Mouse (Mus musculus) cerebellum, postnatal 14 days (tissue): Measurements from ENCODE around the gene Slc22a20.

Experiments
- DNase-seq, 2 experiments: peaks; one replicate each; pipeline ENCODE4 v3.0.0; 2021; ENCODE audit warnings: mixed read lengths in 2 of 2

Gene Slc22a20

DNA sequence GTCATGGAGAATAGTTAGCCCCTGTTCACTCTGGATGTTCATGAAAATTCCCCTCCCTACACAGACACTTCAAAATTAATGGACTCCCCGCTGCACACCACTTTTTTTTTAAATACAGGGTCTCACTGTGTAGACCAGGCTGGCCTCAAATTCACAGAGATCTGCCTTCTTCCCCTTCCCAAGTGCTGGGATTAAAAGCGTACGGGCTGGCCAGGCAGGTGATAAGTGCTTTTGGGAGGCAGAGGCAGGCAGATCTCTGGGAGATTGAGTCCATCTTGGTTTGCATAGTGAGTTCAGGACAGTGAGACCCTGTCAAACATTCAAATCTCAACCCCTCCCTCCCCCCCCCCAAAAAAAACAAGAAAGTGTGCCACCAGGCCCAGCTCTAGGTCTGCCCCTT is 63.0 kb downstream of the Slc22a20 start:
- DNase-seq: no peak

DNA sequence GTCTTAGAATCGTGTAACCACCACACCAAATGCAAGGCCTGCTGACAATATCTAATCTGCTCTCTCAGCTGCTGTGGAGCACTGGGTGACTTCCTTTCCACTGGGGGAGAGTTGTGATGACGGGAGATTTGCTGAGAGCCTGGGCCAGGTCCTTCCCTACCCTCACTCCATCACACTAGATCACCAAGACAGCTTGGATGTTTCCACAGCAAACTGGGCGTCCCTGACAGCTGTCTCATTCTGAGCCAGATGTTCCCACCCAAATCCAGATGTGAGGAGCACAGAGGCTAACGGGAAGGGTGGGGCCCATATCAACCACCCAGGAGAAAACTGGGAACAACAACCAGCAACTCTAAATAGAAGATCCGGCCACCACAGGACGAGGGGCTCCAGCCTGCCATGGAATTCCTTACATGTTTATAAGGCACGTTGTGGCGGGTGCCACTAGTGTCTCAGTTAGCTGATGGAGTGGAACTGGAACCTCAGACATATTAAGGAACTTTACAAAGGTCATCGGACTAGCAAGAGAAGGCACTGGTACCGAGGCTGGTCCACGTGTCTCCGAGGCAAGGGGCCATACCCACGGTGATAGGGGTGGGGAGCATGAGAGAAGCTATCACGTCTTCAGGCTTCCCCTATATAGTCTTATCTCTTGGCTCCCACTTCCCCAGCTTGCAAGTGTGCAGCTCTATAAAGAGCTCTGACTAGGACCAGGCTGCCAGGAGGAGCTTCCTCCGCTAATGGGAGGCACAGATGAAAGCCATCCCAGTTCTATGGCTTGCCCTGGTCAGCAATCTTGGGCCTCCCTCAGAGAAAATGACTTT is 63.6 kb downstream of the Slc22a20 start:
- DNase-seq: no peak

DNA sequence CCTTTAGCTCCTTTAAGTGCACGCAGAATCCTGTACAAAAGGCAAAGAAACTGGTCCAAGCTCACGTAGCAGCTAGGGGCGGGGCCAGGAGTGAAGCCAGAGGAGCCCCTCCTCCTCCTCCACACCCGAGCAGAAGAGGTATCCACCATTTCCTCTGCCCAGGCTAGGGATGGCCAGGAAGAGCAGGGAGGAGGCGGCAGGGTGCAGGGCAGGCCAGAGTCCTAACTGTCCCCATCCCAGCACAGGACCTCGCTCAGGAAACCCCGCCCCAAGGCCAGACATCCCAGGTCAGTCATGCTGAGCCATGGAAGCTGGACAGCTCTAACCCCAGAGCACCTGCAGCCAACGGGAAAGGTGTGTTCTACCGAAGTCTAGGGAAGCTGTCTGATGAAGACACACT is 64.2 kb downstream of the Slc22a20 start:
- DNase-seq: no peak
